Mouse (Mus musculus) layer of hippocampus, adult 2 months (tissue): ENCODE measurements at regions not wholly inside any gene's neighbourhood (a gene's known extent, or its start where the extent isn't known, plus 50 kb on each side); places are given as distances from the start of the nearest gene placed in this dataset.
A peak's percentile ranks its signal among the peaks of the same experiment; 100 is the strongest.

Source experiments
- DNase-seq, 2 experiments: peaks; one replicate each; pipeline ENCODE4 v3.0.0; 2022; ENCODE audit warnings: low spot score in 2 of 2
- H3K27ac ChIP-seq: fragments of 200-600 bp; 2 replicates; pipeline ENCODE4 v1.8.1; 2022
- H3K4me3 ChIP-seq: fragments of 200-600 bp; 2 replicates; pipeline ENCODE4 v1.8.1; 2022; ENCODE audit warnings: mild to moderate bottlenecking
- CTCF ChIP-seq: fragments of 200-600 bp; conservative IDR thresholded peaks from 2 replicates; pipeline ENCODE4 v1.8.1; 2022; ENCODE audit warnings: antibody characterized with exemption, mild to moderate bottlenecking, moderate library complexity

DNA sequence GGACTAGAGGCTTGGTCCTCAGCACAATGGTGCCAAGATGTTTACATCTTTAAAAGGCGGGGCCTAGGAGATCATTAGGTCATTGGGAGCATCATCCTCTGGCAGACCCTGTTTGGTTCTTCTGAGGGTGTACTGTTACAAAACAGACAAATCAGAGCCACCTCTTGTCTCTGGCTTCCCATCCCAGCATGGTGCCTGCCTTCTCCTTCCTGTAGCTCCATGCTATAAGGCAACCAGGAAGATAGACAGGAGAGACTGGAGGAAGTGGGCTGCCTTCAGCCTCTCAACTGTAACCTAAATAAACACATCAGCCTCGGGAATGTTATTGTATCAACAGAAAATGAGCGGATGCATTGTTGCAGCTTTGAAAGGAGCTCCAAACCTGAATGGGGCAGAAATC is 529.8 kb upstream of the Gm765 start:
- no peak for DNase-seq
- no peak overlapping the region for H3K27ac ChIP-seq
- H3K4me3 ChIP-seq = no peak overlapping the region
- no peak for TF ChIP-seq CTCF

DNA sequence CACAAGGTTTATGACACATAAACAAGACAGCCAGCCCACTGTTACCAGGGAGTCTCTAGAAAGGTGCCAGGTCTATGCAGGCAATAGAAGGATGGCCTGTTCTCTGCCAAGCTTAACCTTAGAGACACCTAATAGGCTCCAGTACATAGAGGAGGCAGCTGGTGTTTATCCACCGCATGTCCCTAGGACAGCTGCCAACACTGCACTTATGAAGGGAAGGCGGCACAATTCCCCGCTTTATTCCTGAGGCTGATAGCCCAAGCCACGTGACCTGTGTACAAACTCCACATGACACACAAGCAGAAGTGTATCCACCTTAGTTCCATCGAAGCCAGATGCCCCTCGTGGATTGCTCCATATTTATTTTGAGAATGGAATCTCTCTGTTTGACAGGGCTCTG is 527.2 kb upstream of the Gm765 start:
- Histone ChIP-seq H3K27ac (no peak overlapping the region), H3K4me3 (no peak overlapping the region)
- peak; percentile 7 to 10 for DNase-seq
- TF ChIP-seq CTCF = no peak

DNA sequence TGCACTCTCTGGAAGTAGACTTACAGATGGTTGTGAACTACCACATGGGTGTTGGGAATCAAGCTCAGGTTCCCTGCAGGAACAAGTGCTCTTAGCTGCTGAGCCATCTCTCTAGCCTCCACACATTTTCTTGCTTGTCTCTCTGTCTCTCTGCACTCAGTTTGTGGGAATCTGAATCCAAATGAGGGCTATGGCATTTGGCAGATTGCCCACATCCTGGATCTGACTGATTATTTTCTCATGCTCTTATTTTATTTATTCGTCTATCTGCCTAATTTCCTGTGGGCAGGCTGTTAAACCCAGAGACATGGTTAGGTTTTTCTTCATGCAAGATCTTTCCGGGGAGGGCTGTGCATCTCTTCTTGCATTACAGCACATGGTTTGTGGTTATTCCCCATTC is 521.8 kb upstream of the Gm765 start:
- no peak overlapping the region for H3K4me3 ChIP-seq
- no peak for DNase-seq
- H3K27ac ChIP-seq = no peak overlapping the region
- TF ChIP-seq CTCF = no peak

DNA sequence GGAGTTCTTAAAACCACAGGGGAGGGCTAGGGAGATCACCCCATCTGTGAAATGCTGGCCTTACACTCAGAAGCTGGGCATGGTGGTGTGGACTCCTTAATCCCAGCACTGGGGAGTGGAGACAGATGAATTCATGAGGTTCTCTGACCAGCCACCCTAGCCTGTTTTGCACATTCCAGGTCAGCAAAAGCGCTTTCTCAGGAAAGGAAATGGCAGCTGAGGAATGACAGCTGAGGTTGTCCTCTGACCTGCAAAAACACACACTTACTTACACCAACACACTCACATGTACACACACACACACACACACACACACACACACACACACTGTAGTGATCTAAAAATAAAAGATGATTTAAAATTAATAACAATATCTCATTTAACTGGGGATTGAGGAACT is 513.4 kb upstream of the Gm765 start:
- no peak for DNase-seq
- TF ChIP-seq CTCF = no peak
- Histone ChIP-seq H3K4me3 (no peak overlapping the region), H3K27ac (no peak overlapping the region)

DNA sequence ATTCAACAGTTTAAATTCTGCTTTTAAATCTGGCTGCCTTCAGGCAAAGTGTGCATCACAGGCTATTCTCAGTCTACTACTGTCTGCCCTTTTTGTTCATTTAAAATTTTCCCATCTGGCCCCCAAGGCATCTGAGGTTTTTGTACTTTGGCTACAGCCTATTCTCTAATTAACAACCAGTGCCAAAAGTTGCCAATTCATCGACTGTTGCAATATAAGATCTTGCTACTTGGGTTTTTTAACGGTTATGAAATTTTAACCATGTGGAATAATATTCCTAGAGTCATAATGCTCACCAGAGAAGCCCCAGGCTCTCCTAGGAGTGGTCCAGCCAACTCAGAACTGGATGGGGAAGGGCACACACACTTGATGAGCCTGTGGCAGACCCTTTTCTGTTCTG is 508.4 kb upstream of the Gm765 start:
- TF ChIP-seq CTCF = no peak
- Histone ChIP-seq H3K4me3 (no peak overlapping the region), H3K27ac (no peak overlapping the region)
- no peak for DNase-seq

DNA sequence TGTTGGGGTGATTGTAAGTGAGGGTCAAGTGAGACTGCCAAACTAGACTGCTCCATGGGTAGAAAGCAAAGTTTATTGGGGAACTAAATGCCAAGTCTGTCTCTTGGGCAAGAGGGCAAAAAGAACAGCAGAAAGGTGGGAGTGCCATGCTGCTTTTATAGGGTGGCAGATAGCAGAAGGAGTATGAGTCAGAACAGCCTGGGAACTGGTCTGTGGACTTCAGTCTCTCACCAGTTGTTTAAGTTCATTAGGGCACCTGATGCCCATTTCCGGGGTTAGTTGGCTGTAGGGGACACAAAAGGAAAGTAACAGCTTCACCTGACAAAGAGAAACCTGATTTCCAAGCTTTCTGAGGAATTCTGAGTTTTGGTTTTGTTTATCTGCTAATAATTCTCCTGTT is 506.3 kb upstream of the Gm765 start:
- DNase-seq = no peak
- no peak overlapping the region for H3K27ac ChIP-seq
- H3K4me3 ChIP-seq = no peak overlapping the region
- TF ChIP-seq CTCF = no peak

DNA sequence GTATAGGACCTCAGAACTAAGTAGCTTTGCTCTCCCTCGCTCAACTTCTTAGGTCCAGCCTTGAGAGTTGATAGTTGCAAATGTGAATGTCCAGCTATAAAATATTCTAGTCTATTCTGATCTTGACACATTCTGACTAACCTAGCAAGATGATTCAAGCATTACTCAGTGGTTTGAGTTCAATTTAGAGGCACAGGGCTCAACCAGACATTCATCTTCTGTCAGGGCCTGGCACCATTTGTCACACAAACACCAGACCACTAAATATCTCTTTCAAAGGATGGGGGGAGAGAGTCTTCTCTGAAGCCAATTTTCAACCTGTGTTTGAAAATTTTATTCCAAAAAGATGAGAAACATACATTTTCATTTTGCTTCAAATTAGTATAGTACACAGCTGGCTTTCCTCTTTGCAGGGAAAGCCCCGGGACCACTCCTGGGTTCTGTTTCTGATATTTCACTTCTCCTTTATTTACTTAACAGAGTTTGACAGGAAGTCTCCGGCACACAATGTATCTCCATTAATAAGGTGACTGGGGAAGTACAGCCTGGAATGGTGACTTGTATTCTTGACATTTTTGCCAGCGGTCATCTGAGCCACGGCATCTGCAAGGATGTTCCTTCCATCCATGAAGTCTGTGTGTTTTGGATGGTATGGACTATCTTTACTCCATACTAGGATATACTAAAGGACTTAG is 503.6 kb upstream of the Gm765 start:
- DNase-seq = no peak
- Histone ChIP-seq H3K27ac (no peak overlapping the region), H3K4me3 (no peak overlapping the region)
- no peak for TF ChIP-seq CTCF

DNA sequence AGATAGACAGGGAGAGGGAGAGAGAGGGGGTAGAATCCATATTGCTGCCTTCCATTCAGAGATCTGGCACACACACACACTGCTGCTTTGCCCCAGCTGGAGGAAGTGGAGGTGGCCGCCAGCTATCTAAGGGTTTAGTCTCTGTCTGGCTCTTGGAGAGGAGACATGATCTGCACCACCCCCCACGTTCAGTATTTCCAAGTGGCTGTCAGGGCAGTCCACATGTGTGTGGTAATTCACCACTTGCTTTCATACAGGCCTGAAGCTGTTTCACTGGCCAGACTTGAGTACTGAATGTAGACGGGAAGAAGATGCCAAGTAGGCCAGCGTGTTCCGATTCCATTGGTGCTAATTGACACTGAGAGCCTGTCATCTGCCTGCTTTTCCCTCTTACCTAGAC is 501.0 kb upstream of the Gm765 start:
- no peak for DNase-seq
- Histone ChIP-seq H3K27ac (no peak overlapping the region), H3K4me3 (no peak overlapping the region)
- TF ChIP-seq CTCF = no peak

DNA sequence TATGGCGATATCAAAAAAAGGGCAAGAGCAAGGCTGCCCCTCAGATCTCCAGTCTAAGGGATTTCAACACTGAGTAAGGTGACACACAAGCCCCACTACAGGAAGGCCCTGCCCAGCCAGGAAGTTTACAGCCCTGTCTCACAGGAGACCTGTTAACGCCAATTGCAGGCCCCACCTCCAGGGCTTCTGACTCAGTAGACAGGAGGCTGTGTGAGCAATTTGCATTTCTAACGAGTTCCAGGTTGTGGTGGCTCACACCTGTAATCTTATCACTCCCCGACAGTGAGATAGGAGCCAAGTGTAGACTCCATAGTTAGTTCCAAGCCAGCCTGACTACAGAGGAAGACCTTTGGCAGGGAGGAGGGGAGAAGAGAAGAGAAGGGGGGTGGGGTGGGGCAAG is 500.4 kb upstream of the Gm765 start:
- Histone ChIP-seq H3K4me3 (no peak overlapping the region), H3K27ac (no peak overlapping the region)
- no peak for TF ChIP-seq CTCF
- DNase-seq = no peak

DNA sequence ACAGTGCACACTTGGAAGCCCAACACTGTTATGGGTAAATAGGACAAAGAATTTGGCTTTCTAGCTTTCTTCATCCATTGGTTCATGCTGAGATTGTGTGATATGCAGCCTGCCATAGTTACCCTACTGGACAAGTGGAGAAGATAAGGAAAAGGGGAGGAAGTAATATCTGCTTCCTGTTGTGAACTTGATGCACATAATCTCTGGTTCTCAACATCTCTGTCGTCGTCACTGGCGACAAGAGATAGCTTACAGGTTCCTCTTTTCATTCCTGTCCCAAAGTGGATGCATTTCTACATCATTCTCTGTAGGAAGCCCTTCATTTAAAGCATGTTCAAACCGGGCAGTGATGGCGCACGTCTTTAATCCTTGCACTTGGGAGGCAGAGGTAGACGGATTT is 491.4 kb upstream of the Gm765 start:
- no peak overlapping the region for H3K4me3 ChIP-seq
- DNase-seq = no peak
- no peak overlapping the region for H3K27ac ChIP-seq
- TF ChIP-seq CTCF = no peak

DNA sequence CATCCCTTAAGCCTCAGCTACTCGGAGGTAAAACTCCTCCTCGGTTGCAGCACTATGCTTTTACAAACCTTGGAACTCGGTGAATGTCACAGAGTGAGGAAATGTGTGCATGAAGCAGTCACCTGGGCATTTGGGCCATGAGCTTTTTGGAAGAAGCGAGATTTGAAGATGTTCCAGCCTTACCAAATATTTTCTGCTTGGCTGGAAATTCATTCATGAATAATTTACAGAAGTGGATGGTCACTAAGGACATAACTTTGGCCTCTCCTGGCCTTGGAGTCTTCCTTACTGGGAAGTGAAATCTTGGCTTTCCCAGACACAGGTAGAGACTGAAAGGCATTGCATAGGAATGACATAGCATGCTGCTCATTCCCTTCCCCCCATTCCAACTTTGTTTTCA is 487.6 kb upstream of the Gm765 start:
- no peak for DNase-seq
- Histone ChIP-seq H3K4me3 (no peak overlapping the region), H3K27ac (no peak overlapping the region)
- TF ChIP-seq CTCF = no peak

DNA sequence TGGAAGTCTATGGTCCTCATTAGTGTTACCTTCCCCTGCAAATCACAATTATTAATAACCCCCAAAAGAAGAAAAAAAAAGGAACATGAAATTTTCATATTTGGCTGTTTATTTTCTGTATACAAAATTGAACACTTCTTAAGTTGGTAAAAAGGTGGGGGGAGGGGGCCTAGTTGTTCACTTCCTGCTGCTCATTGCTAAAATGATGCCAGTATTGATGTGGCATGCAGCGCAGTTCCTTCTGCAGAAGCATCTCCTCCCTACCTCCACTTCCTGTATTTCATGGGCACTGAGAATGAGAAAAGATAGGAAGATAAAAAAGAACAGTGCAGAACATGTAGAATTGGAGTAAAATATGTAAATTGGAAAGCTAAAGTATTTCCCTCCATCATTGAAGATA is 465.5 kb upstream of the Gm765 start:
- DNase-seq = no peak
- TF ChIP-seq CTCF = no peak
- no peak overlapping the region for H3K27ac ChIP-seq
- H3K4me3 ChIP-seq = no peak overlapping the region

DNA sequence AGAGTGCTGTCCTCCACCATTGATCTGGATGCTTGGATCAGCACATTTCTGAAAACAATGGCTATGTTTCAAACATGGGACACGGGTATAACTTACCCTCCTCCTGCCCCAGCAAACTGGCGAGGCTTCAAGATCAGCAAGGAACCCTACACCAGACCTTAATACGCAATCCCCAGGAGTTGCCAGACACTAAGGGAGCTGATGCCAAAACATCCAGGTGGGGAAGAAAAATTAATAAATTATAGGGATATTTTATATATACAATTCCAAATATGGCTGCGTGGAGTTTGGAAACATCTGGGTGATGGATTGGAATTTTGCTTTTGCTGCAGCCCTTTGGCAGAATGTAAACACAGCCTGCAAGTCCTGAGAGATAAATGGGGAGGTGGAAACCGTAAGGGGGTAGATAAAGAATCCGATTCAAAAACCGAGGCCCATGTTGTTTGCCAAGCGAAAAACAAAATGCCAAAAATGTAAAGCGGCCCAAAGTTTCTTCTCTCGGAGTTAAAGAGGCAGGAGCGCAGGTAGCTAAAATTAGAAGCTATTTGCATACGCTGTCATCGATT is 460.9 kb upstream of the Gm765 start:
- no peak overlapping the region for H3K27ac ChIP-seq
- TF ChIP-seq CTCF = no peak
- no peak overlapping the region for H3K4me3 ChIP-seq
- no peak for DNase-seq

DNA sequence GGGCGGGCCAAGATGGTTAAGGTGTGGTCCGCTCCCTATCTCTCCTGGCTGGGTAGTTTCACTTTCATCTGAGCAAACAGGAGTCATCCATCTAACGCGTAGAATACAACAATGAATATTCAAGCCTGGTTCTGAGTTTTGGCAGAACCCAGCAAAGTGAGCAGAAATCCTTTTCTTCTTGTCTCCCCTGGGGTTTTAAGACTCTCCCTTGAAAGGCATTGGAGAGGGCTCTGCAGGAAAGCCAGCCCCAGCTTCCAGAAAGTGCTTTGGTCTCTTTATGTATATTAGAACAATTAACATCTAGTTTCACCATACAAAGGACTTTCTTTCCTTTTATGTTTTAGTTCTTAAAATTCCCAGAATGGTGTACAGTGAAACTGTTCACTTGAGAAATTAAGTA is 458.5 kb upstream of the Gm765 start:
- DNase-seq = no peak
- no peak overlapping the region for H3K27ac ChIP-seq
- no peak for TF ChIP-seq CTCF

More for the DNA sequence above, 458.5 kb upstream of the Gm765 start:
- no peak overlapping the region for H3K4me3 ChIP-seq
